Mouse (Mus musculus): ENCODE results near the gene Asb6. TPM values are rescaled to one million over a fixed set of nuclear protein-coding genes. Genes with fewer than 3 reads are reported as not detected.
A peak's percentile ranks its signal among the peaks of the same experiment; 100 is the strongest.

Asb6 gene
- polyA plus RNA-seq, 1 experiment from 2014 or later, result 47.2 TPM

GRCm38 (mm10) chr2:30845152-30846070, 15.3 kb upstream of the Asb6 start:
- peaks cover 8% of the 10 kb centered on the region for H3K4me1 ChIP-seq (ENCODE audit: control insufficient read depth, insufficient read depth, low read depth, low read length)
- peak; percentile 40; the same call in 1 of the 2 replicates for ATAC-seq
- peak overlapping the region; percentile 71 for H3K9ac ChIP-seq (ENCODE audit: low read depth, low read length)
- H3K4me3 ChIP-seq (ENCODE audit: low read length), result peak overlapping the region; percentile 50
- peaks cover 22% of the 10 kb centered on the region for H3K27me3 ChIP-seq (replicated peaks; ENCODE audit: control insufficient read depth, insufficient read depth, low read length)
- no peak overlapping the region for H3K27ac ChIP-seq (ENCODE audit: low read depth, low read length)
- peak overlapping the region; percentile 91 for H3K4me2 ChIP-seq (ENCODE audit: low read length)
- H3K9me3 ChIP-seq (ENCODE audit: control insufficient read depth, low read length), result no peaks in the 10 kb centered on the region
- no peaks in the 10 kb centered on the region for H3K36me3 ChIP-seq (ENCODE audit: control insufficient read depth, insufficient read depth, low read length)
- 1% methylated on average over 64 of the region's 80 CpGs for WGBS

DNA sequence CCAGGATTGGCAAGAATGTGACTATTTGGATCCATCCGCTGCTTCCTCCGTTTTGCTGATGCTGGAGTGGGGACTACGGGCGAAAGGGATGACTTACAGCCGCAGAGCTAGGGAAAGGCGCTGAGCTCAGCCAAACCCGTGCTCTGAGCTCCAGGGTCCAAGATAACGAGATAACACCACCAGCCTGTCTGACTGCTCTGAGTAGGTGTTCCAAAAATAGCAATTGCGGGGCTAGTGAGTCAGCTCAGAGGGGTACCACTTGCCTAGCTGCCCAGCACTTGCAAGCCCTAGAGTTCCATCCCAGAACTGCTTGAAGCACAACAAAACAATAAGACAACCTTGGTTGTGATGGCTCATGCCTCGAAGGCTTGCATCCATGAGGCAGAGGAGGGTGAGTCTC, 12.5 kb upstream of the Asb6 start:
- Histone ChIP-seq H3K9me3 (ENCODE audit: control insufficient read depth, low read length) (no peaks in the 10 kb centered on the region), H3K27me3 (replicated peaks; ENCODE audit: control insufficient read depth, insufficient read depth, low read length) (peaks cover 22% of the 10 kb centered on the region)
- WGBS, result 53% methylated on average over 10 of the region's 10 CpGs

DNA sequence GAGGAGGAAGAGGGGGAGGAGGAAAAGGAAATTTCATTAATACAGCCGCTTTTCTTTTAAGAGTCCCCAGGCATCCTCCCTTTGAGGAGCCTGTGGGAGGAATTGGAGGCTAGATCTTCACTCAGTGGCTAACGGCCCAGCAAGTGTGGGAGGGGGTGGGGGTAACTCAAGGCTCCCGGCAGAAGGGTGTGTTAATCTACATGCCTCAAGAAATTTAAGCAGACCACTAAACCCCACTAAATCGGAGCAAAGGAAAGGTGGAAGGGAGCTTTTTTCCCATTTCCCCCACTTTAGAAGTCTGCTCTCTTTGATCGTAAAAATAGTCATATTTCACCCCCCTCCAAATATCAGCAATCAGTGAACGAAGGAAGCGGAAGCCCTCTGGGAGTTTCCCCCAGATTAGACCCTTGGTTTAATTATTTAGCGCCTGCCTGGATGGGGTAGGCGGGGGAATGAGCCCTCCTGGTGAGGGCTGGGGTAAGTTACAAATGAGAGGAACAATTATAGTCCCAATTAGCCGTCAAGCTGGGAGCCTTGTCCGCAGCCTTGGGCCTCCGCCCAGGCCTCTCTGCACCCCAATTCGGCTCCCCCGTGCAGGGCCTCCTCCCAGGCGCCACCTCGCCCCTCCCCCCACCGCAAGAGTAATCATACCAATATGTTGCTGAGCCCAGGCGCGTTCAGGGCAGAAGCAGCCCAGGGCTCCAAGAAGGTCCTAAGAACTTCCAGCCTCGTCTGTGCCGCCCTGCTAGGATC, 6.3 kb upstream of the Asb6 start:
- ATAC-seq, result no peak
- H3K4me2 ChIP-seq (ENCODE audit: low read length), result no peak overlapping the region
- 15% methylated on average over 21 of the region's 21 CpGs for WGBS
- H3K36me3 ChIP-seq (ENCODE audit: control insufficient read depth, insufficient read depth, low read length), result no peaks in the 10 kb centered on the region
- no peaks in the 10 kb centered on the region; the same call in 1 of the 2 replicates for H3K4me1 ChIP-seq (ENCODE audit: control insufficient read depth, insufficient read depth, low read depth, low read length)
- H3K4me3 ChIP-seq (ENCODE audit: low read length), result no peak overlapping the region
- no peaks in the 10 kb centered on the region for H3K9me3 ChIP-seq (ENCODE audit: control insufficient read depth, low read length)
- H3K27ac ChIP-seq (ENCODE audit: low read depth, low read length), result no peak overlapping the region
- no peak overlapping the region for H3K9ac ChIP-seq (ENCODE audit: low read depth, low read length)
- H3K27me3 ChIP-seq (replicated peaks; ENCODE audit: control insufficient read depth, insufficient read depth, low read length), result no peaks in the 10 kb centered on the region

More for the DNA sequence above, 12.5 kb upstream of the Asb6 start:
- H3K4me3 ChIP-seq (ENCODE audit: low read length), result no peak overlapping the region
- peaks cover 8% of the 10 kb centered on the region for H3K4me1 ChIP-seq (ENCODE audit: control insufficient read depth, insufficient read depth, low read depth, low read length)
- no peaks in the 10 kb centered on the region for H3K36me3 ChIP-seq (ENCODE audit: control insufficient read depth, insufficient read depth, low read length)
- no peak overlapping the region for H3K27ac ChIP-seq (ENCODE audit: low read depth, low read length)
- no peak for ATAC-seq
- no peak overlapping the region for H3K9ac ChIP-seq (ENCODE audit: low read depth, low read length)
- H3K4me2 ChIP-seq (ENCODE audit: low read length), result no peak overlapping the region

DNA sequence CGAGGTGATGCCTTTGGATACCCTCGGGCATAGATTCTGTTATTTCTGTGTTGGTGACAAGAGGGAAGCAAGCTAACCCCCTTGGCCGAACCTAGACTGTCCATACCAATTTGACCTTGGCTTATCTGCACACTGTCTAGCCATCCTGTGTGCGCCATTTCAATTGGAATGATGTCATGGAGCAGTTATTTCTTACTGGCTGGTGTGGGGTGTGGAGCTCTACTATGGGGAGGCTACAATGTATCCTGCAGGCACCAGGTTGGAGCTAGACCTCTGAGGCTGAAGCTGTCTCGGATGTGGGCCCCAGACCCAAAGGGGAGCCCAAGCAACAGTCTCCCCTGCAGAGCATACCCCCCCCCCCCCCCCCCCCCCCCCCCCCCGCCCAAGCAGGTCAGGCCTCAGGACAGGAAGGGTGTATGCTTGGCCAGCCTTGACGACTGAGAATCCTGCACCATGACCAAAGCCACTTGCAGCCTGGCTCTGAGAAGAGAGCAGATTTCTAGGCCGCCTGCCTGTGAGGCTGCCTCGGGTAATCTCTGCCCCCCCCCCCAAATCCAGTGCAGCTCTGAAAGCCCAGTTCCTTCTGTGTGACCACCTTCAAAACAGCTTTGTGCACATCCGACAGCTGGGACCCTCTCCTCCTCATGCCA, 4.4 kb upstream of the Asb6 start, which contains the start of gene Prrx2:
Prrx2 (plus strand) TSS at position 600 of the 650 bp plus-strand sequence.
- Histone ChIP-seq H3K27me3 (replicated peaks; ENCODE audit: control insufficient read depth, insufficient read depth, low read length) (no peaks in the 10 kb centered on the region), H3K9ac (ENCODE audit: low read depth, low read length) (no peak within 1 kb of the TSS), H3K9me3 (ENCODE audit: control insufficient read depth, low read length) (no peaks in the 10 kb centered on the region), H3K36me3 (ENCODE audit: control insufficient read depth, insufficient read depth, low read length) (no peaks in the 10 kb centered on the region), H3K4me3 (ENCODE audit: low read length) (no peak within 1 kb of the TSS), H3K4me2 (ENCODE audit: low read length) (no peak within 1 kb of the TSS), H3K4me1 (ENCODE audit: control insufficient read depth, insufficient read depth, low read depth, low read length) (no peaks in the 10 kb centered on the region; the same call in 1 of the 2 replicates), H3K27ac (ENCODE audit: low read depth, low read length) (no peak within 1 kb of the TSS)
- WGBS, result 77% methylated on average over 6 of the region's 10 CpGs
- no peak for ATAC-seq

DNA sequence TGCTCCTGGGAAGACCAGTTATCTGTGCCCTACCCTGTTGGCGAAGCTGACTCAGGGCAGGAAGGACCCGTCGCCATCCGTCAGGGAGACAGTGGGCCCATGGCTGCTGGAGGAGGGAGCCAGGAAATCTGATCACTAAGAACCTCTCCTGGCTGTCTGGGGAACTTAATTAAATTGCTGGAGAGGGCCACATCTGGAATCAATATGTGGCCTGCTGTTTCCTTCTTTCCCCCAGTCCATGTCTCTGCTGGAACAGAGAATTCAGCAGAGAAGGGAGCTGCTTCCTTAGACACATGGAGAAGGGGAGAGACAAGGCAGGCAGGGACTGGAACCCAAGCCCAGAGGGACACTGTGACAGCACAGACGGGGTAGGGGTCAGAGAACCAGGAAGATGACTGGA, 3.5 kb upstream of the Asb6 start:
- WGBS, result 39% methylated on average over 5 of the region's 5 CpGs
- H3K27me3 ChIP-seq (replicated peaks; ENCODE audit: control insufficient read depth, insufficient read depth, low read length), result no peaks in the 10 kb centered on the region
- no peak for ATAC-seq
- H3K27ac ChIP-seq (ENCODE audit: low read depth, low read length), result no peak overlapping the region
- no peak overlapping the region for H3K4me3 ChIP-seq (ENCODE audit: low read length)
- no peaks in the 10 kb centered on the region; the same call in 1 of the 2 replicates for H3K4me1 ChIP-seq (ENCODE audit: control insufficient read depth, insufficient read depth, low read depth, low read length)
- no peak overlapping the region for H3K9ac ChIP-seq (ENCODE audit: low read depth, low read length)
- no peaks in the 10 kb centered on the region for H3K9me3 ChIP-seq (ENCODE audit: control insufficient read depth, low read length)
- H3K4me2 ChIP-seq (ENCODE audit: low read length), result no peak overlapping the region
- no peaks in the 10 kb centered on the region for H3K36me3 ChIP-seq (ENCODE audit: control insufficient read depth, insufficient read depth, low read length)

DNA sequence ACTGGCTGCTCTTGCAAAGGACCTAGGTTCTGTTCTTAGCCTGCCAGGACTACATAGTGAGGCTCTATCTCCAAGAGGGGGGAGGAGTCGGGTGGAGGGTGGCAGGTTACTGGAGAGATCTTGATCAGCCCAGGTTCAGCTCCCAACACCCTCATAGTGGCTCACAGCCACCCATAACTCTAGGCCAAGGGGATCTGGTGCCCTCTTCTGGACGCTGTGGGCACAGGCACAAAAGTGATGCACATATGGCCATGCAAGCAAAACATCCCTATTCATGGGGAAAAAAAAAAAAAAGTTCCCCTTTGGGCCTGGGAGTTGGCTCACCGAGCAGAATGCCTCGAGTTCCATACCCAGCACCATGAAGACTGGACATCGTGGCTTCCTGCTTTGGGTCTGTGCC, 818 bp downstream of the Asb6 start:
- Histone ChIP-seq H3K4me3 (ENCODE audit: low read length) (no peak overlapping the region), H3K27me3 (replicated peaks; ENCODE audit: control insufficient read depth, insufficient read depth, low read length) (no peaks in the 10 kb centered on the region), H3K27ac (ENCODE audit: low read depth, low read length) (no peak overlapping the region), H3K36me3 (ENCODE audit: control insufficient read depth, insufficient read depth, low read length) (peaks cover 12% of the 10 kb centered on the region), H3K4me2 (ENCODE audit: low read length) (no peak overlapping the region), H3K9me3 (ENCODE audit: control insufficient read depth, low read length) (no peaks in the 10 kb centered on the region), H3K9ac (ENCODE audit: low read depth, low read length) (no peak overlapping the region), H3K4me1 (ENCODE audit: control insufficient read depth, insufficient read depth, low read depth, low read length) (peaks cover 13% of the 10 kb centered on the region)
- WGBS, result 45% methylated on average over 5 of the region's 5 CpGs
- ATAC-seq, result no peak

GRCm38 (mm10) chr2:30827749-30828475, 2.2 kb downstream of the Asb6 start:
- Histone ChIP-seq H3K27ac (ENCODE audit: low read depth, low read length) (peak overlapping the region; percentile 66), H3K9me3 (ENCODE audit: control insufficient read depth, low read length) (no peaks in the 10 kb centered on the region), H3K27me3 (replicated peaks; ENCODE audit: control insufficient read depth, insufficient read depth, low read length) (no peaks in the 10 kb centered on the region), H3K4me2 (ENCODE audit: low read length) (peak overlapping the region; percentile 93), H3K36me3 (ENCODE audit: control insufficient read depth, insufficient read depth, low read length) (peaks cover 21% of the 10 kb centered on the region), H3K4me1 (ENCODE audit: control insufficient read depth, insufficient read depth, low read depth, low read length) (peaks cover 16% of the 10 kb centered on the region), H3K4me3 (ENCODE audit: low read length) (peak overlapping the region; percentile 91), H3K9ac (ENCODE audit: low read depth, low read length) (peak overlapping the region; percentile 90)
- ATAC-seq, result peak; percentile 87
- WGBS, result under 1% methylated on average over 62 of the region's 63 CpGs

- peak overlapping the region; percentile 90 for H3K9ac ChIP-seq (ENCODE audit: low read depth, low read length)
- no peaks in the 10 kb centered on the region for H3K9me3 ChIP-seq (ENCODE audit: control insufficient read depth, low read length)
- H3K27ac ChIP-seq (ENCODE audit: low read depth, low read length), result peak overlapping the region; percentile 66; the same call in 1 of the 2 replicates
- no peak for ATAC-seq
- H3K4me3 ChIP-seq (ENCODE audit: low read length), result peak overlapping the region; percentile 91
- H3K4me2 ChIP-seq (ENCODE audit: low read length), result peak overlapping the region; percentile 93
- H3K4me1 ChIP-seq (ENCODE audit: control insufficient read depth, insufficient read depth, low read depth, low read length), result peaks cover 16% of the 10 kb centered on the region
- H3K27me3 ChIP-seq (replicated peaks; ENCODE audit: control insufficient read depth, insufficient read depth, low read length), result no peaks in the 10 kb centered on the region
- 39% methylated on average over 26 of the region's 26 CpGs for WGBS
- H3K36me3 ChIP-seq (ENCODE audit: control insufficient read depth, insufficient read depth, low read length), result peaks cover 29% of the 10 kb centered on the region
These were observed 3.0 kb downstream of the Asb6 start for GRCm38 (mm10) chr2:30826825-30827748.
